Mouse (Mus musculus): ENCODE data around the gene Prr15l.

GRCm38 (mm10) chr11:96976379-96976687 lies 48.4 kb downstream of the Prr15l start:
- TF ChIP-seq CTCF (IDR thresholded peaks at IDR 0.05; ENCODE audit: low read depth, low read length) (no peak), POLR2A (IDR thresholded peaks at IDR 0.05; ENCODE audit: extremely low read depth, insufficient read depth, low read length) (no peak)

Data from liver, adult 2 months (tissue).